Mouse (Mus musculus) layer of hippocampus, postnatal 25 days (tissue): ENCODE results near the gene Muc13. TPM values are rescaled to one million over a fixed set of nuclear protein-coding genes. Genes with fewer than 3 reads are reported as not detected.

Source experiments
- DNase-seq, 2 experiments: peaks; one replicate each; pipeline ENCODE4 v3.0.0; 2022; ENCODE audit warnings: mixed read lengths in 2 of 2, low spot score in 1 of 2; ENCODE audit errors: extremely low spot score in 1 of 2
- total RNA-seq, 2 experiments: library from RNA; stranded (reverse); gene quantifications; 2 replicates each; pipeline ENCODE4 v1.2.3; 2021

Muc13 gene
- total RNA-seq, 2 experiments from 2014 or later: not detected

DNA sequence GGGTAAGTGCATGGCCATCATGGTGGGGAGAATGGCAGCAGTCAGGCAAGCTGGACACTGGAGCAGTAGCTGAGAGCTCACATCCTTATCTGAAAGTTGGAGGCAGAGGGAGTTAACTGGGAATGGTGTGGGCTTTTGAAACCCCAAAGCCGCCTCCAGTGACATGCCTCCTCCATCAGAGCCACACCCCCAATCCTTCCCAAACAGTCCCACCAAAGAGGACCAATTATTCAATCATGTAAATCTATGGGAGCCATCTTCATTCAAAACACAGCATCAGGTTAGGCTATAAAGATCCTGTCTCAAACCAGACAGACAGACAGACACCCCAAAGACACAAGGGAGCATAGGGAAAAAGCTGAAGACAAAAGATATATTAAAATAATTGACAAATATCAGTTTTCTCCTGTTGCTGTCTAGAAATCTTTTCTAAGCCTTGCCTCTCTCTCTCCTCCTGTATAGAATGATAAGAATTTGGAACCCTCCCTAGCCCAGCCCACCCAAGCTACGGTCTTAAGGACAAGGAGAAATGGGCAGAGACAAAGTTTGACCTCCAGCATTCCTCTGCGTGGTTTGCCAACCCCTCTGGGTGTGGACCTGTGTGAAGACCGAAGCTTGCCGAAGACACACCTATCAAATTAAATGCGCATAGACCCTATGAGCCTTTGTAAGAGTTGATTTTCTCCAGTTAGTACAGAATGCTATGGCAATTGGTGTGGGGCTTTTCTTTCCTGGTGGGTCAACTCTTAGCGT, 24.8 kb downstream of the Muc13 start:
- DNase-seq: no peak

DNA sequence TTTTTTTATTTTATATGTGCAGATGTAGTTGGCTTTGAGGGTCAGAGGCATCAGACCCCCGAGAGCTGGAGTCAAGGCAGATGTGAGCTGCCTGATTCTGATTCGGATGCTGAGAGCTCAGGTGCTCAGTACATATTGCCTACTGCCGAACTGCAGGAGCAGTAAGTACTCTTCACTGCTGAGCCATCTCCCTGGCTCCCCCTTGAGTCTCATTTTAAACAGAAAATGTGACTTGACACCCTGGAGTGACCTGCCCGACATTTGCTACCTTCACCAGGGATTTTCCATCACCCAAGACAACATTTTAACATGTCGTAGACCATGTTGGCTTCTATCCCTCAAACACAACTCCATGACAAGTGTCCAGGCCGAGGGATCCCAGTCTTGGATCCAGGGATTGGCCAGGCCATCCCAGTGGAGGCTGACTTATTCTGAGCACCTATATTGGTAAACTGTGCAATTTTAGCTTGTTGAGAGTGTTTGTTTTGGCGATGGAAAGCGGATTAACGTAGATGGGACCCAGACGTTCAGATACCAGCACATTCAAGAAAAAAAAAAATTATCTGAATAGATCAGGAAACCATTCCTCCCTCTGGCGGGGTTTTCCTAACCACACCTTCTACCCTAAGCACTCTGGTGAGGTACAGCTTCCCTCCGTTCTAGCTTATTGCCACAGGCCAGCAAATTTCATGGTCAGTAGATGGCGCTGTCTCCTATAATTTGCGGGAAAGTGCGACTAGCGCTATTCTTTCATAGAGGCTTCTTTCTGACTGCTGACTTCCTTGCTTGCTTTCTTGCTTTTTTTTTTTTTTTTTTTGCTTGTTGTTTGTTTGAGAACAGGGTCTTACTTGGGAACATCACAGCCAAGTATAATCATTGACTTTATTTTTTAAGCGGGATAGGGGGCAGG, 26.7 kb downstream of the Muc13 start:
- DNase-seq: peak; percentile 83 to 98

DNA sequence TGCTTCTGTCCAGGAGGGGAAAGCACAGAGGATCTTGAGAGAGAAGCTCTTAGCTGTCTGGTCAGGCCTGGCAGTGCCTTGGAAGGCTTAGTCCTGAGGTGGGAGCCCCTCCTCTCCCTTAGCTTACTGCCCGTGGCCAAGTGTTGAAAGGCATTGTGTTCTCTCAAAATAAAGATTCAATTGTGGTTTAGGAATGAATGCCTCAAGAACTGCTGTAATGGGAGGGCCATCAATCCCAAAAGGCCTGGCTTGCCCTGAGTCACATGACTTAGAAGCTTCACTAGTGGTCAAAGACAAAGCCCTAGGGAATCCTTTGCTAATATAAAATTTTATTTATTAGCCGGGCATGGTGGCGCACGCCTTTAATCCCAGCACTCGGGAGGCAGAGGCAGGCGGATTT, 30.8 kb downstream of the Muc13 start:
- no peak for DNase-seq

DNA sequence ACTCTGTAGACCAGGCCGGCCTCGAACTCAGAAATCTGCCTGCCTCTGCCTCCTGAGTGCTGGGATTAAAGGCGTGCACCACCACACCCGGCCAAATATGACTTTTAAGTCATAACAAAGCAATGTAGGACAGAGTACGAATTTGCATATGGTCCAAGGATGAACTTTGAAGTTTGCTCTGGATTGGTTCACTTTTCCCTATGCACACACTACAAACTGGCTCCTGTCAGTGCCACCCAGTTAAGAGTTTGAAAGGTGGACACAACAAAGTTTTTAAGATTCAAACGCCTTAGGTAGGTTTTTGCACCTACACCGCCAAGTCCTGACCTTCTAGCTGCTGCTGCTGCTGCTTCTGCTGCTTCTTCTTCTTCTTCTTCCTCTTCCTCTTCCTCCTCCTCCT, 34.7 kb downstream of the Muc13 start:
- DNase-seq: no peak

DNA sequence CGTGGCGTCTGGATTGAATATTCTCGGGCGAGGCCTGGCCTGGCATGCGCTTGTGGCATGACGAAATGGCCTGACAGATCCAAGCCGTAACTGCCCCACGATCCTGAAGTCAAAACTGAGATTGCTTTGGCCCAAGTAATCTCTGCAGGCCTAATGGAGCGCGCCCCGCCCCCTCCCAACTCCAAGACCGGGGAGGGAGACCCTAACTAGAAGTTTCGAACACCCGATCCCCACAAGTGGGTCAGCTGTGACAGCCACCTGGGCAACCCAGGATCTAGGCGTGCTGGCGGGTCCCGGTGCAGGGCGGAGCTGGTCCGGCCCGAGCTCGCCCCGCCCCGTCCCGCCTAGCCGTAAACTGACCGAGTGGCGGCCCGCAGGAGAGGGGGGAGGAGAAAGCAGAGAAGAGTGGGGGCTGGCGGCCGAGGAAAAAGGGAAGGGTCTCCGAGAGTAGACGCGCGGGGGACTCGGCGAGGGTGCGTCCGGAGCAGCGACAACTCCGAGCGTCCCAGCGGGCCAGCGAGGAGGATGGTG, 35.5 kb downstream of the Muc13 start, which contains the start of gene Itgb5:
Gene Itgb5 (plus strand): TSS at position 365 of the 531 bp plus-strand sequence.
- DNase-seq: peak in 1 of 2 experiments; percentile 47

DNA sequence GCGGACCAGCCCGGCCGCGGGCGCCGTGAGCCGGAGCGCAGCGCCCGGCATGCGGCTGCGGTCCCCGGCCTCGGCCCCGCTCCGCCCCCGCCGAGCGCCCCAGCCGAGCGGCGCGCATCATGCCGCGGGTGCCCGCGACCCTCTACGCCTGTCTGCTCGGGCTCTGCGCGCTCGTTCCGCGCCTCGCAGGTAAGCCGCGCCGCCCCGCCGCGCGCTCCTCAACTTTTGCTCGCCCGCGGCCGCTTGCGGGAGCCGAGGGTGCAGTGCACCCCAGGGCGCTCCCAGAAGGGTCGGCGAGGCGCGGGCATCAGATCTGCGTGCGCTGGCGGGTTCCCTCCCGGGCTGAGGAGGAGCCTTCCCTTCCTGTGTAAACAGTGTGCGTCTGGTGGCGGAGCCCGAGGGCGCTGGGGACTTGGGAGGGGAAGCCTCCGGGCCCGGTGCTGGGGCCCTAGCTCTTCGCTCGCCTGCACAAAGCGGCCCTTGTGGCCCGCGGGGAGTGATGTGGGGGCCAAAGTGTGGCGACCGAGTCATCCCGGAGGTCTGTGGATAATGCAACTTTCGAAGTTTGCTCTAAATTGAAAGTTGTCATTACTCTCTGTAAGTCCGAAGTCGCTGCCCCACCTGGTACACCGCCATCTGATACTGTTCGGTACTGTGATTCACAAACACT, 36.1 kb downstream of the Muc13 start:
- peak in 1 of 2 experiments; percentile 12 for DNase-seq

DNA sequence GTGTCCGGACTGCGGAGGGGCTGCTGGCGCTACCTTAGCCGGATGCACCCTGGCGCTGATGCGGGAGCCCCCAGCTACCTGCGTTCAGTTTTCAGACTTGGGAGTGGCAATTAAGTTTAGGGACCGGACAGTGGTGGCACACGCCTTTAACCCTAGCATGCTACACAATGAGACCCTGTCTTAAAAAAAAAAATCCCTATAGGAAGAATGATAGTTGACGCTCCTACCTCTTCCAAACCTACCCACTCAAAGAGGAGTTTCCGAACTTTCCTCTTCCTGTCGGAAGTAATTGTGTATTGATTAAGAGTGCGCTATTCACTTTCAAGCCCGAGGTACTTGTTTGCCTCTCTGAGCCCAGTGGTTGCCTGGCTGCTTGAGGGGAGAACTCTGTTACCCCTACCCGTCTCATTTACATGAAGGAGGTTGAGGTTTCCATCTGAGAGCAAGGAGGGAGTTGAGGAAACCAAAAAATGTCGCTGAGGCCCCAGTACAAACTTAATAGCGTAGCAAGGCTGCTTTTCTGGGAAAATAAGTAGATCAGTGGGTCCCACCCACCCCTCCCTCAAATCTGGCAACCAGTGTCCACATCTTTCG, 36.8 kb downstream of the Muc13 start:
- DNase-seq: no peak

DNA sequence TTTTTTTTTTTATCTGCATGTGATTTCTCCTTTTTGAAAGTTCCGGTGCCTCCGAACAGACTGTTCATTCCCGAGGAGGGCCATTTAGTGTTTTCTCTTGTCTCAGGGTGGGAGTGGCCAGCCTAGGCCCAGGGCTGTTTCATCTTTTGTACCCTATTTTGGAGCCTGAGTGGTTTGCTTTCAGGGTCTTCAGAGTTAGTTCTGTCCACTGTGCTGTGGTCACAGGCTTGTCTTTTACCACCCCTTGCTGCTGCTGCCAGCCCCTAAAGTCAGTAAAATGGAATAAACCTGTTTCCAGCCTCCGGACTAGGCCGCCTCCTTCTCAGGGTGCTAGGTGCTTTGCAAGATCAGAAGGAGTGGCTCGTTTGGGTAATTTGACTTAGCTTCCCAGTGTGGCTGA, 38.2 kb downstream of the Muc13 start:
- DNase-seq: no peak

DNA sequence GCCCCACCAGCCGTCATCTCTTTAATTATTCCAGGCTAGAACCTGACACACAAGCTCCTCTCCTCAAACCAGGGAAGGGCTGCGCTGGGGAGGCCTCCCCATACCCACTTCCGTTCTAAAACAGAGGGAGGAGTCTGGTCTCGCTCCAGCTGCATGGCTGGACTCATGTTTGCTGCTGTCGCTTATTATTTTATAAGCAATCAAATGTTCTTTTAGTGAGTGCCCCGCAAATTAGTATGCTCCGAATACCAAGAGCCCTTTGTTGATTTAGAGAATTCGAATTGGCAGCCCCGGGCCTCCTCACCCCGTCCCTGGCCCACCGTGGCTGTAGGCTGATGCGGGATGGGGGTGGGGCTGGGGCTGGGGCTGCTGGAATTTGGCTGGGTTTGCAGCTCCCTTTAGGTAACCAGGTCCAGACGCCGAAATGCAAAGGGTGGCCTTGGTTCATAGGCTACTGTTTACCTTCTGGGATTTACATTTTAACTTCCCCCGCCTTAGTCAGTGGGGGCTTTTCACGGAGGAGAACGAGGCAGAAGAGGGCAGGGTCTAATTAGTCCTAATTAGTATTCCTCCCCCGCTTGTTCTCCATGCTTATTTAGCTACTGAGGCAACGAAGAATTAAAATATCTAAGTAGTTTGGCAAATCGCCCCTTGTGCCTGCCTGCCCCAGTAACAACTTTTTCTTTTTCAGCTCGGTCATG, 39.0 kb downstream of the Muc13 start:
- no peak for DNase-seq

DNA sequence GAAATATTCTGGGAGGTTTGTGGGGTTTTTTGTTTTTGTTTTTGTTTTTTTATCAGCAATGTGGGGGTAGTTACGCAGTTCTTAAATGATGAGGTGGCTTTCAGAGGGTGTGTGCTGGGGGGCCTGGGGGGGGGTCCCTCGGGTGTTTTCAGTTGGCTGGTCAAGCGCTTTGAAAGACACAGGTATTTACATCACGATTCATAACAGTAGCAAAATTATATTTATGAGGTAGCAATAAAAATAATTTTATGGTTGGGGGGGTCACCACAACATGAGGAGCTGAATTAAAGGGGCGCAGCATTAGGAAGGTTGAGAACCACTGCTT, 39.6 kb downstream of the Muc13 start:
- no peak for DNase-seq

DNA sequence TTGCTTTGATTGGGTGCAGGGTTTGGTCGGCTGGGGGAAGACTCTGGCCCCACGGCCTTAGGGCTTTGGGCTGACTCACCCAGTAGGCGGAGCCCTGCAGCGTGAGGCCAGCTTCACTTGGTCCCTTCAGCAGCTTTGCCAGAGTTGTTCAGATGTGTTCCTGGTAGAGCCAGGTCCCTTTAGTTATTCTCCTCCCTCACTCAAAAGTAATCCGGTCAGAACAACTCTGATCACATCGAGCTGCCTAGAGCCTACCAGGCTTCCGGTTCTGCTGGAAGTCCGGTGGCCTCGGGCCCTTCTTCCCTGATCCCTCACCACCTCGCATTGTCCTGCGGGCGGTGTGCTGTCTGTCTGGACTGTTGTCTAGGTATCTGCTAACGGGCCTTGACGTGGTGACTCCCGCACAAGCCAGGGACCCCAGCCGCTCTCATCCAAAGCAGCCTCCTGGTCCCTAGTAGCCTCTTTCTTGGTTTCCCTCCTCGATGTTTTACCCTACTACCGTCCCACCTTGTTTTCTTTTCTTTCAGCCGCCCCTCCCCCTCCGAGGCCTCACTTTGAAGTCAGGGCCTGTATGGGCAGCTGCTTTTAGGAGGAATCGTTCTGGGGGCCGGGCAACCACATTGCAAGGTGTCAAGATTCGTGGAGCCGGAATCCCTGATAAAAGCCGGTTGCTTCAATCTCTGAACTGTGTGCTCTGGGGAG, 40.1 kb downstream of the Muc13 start:
- DNase-seq: peak in 1 of 2 experiments; percentile 13

DNA sequence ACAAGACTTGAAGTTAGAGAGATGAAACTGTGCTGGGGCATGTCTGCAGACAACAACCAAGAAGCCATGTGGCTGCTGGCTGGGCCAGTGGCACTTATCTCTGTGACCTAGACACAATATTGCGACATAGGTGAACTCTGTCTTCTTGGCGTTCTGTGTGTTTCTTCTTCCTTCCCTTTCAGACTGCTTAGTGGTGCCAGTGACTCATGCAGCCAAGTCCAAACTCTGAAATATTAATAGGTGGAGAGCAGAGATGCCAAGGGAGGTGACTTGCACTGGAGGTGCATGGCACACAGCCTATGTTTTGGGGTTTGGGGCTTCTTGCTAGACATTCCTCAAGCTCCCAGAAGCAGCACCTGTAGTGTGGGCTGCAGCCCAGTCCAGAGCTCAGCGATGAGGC, 42.8 kb downstream of the Muc13 start:
- no peak for DNase-seq

DNA sequence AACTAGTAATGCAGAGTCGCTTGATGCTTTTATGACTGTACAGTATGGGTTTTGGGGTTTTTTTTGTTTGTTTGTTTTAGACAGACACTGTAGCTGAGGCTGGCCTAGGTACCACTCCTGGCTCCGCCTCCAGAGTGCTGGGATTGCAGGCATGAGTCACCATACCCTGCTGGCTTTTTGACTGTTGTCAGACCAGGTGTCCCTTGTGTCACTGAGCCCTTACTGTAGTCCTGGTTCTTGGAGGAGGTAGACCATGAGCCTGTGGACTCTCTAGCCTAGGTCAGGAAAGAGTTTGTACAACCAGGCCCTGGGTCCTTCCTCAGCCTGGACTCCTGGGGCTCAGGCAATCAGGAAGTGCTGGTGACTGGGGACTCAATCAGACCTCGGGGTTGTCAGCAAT, 43.4 kb downstream of the Muc13 start:
- DNase-seq: no peak

DNA sequence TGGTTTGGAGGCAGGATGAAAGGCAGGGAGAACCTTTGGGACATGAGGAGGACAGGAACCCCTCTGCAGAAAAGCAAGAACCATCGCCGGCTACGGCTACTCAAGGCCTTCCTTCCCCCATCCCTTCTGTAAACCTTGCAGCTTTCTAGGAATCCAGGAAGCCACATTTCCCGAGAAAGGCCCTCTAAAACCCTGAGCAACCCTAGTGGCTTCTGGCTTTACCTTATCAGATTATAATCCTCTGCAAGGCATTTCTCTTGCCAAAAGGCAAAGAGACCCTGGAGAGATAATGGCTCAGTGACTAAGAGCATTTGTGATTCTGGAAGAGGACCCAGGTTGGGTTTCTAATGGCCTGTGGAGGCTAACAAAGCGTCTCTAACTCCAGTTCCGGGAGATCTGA, 46.8 kb downstream of the Muc13 start:
- DNase-seq: no peak

DNA sequence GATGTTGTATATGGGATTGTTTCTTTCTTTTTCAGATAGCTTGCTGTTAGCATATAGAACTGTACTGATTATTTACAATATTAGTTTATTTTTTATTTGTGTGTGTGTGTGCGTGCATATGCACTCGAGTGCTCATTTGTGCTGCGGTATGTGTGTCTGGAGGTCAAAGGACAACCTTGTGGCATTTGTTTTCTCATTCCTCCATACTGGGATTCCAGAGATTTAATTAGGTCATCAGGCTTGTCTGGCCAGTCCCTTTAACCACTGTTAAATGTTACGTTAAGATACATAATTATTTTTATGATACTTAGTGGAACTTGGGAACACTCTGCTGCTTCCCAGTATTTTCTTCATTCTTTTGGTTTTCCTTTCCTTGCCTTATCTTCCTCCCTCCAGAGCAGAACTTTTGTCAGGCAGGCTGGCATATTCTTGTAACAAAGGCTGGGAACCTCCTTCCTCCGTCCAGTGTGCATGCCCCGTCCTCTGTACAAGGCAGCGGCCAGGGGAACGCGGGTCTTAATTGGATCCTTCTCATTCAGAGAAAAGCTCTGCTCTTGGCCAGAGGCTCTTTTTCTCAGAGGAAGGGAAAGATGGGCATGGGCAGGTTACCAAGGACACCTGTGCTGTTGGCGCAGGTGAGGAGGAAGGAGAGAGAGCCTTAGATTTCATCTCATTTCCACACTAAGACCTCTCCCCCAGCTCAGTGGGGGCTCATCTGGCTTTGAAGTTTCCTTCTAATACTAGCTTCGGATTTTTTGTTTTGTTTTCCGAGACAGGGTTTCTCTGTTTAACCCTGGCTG, 48.4 kb downstream of the Muc13 start:
- DNase-seq: no peak

DNA sequence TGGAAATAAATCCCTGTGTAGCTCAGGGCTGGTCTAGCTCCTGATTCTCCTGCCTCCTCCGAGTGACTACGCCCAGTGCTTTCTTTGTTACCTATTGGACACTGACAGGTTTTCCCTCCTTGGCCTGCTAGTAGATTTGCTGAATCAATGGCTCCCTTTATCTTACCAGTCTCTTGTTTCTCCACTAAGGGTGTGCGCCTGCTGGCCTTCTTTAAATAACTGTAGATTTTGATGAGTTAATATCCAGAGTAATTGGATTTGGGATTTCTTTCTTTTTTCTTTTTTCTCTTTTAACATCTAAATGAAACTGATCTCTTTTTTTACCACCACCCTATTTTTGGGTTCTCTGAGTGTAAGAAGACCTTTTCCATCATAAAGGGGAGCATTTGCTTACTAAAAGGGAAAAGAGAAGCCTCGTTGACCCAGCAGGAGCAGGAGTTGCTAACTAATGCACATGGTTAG, 50.3 kb downstream of the Muc13 start:
- DNase-seq: no peak

DNA sequence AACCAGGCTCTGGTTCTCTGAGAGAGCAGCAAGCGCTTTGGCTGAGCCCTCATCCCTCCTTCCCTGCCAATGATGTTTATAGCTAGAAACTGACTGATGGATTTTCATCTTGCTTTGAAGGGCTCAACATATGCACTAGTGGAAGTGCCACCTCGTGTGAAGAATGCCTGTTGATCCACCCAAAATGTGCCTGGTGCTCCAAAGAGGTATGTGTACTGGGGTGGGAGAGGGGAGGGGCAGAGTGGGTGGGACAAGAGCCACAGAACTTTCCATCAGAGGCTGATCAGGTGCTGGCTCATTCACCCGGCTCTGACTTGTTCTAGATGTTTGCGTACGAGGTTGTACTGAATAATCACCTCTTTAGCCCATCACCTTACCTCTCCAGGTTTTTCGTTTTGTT, 51.0 kb downstream of the Muc13 start:
- no peak for DNase-seq

DNA sequence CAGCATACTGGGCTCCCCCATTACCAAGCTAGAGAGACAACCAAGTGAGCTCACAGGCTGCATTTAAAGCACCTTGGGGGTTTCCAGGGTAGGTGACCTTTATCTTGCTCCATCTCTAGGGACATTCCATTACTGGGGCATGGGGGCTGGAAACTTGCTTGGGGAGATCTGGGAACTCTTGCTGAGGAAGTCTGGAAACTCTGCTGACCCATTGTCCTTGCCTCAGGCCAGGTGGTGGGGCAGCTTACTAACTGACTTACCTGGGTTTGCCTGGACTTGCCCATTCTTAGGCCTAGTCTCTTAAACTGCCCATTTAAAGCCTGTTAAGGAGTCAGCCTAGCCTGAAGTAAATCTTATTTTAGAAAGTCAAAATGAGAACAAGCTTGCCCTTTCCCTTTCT, 59.4 kb downstream of the Muc13 start:
- no peak for DNase-seq
